Mouse (Mus musculus) 3134 (cell line): ENCODE results near the gene Psmb2.
A peak's percentile ranks its signal among the peaks of the same experiment; 100 is the strongest.

ENCODE experiments used
- DNase-seq: peaks from one replicate; pipeline ENCODE4 v3.0.0-alpha.2; 2011; ENCODE audit warnings: low spot score; ENCODE audit not compliant: insufficient read length; ENCODE audit errors: extremely low read depth

Psmb2 gene

DNA sequence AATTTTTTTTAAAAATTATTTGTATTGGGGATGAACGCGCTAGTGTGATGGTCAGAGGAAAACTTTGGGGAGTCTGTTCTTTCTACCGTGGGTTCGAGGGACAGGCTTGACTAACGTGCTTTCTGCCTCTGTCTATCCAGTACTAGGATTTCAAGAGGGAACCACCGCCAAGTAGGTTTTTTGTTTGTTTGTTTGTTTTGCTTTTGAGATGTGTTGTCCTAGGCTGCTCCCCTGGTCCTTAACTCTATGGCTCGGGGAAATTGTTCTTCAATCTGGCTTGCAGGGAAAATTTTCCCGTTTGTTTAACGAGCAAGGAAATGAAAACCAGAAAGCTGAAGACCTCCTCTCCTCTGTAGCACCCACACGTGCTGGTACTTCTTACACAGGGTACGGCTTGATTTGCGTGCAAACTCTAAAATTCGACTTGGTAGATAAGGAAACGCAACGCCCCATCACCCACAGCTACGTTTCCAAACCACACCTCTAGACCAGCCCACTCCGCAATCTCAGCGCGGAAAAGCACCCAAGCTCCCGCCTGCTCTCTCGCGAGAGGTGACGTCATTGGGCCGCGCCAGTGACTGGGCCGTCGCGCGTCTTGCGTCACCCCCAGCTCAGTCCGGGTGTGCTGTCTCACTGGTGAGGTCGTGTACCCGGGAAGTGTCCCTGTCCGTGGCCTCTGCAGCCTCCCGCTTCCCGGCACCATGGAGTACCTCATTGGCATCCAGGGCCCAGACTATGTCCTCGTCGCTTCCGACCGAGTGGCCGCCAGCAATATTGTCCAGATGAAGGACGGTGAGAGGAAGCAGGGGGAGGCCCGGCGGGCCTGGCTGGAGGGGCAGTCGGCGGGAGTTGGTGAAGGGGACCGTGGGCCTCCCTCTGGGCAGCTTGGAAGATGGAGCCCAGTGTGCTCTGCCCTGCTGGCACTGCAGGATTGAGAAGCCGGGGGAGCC, at the start of gene Psmb2:
Gene Psmb2, plus strand, starts transcription at position 577 of the 950 bp plus-strand sequence.
- DNase-seq: peak; percentile 97

DNA sequence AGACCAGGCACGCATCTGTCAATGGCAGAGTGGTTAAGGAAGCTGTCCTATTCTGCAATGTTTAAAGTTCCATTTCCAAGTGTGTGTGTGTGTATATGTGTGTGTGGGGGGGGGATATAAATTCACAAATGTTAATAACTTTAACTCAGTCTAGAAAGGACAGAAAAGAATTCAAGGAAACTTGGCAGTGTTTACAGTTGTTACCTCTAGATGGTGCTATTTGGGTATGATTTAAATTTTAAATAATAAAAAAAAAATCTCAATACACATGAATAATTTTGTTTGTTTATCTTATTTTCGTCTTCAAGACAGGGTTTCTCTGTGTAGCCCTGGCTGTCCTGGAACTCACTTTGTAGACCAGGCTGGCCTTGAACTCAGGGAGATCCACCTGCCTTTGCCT, 45.5 kb upstream of the Psmb2 start:
- no peak for DNase-seq

DNA sequence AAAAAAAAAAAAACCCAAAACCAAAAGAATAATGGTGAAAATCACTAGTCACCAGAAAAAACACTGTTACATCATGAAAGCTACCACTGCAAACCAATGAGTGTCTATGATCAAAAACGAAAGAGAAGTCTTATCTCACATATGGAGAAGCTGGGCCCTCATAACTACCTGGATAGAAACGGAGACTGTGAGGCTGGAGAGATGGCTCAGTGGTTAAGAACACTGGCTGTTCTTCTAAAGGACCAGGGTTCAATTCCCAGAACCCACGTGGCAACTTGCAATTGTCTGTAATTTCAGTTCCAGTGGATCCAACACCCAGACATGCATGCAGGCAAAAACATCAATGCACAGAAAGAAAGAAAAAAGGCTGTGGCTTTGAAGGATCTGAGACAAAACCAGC, 44.8 kb upstream of the Psmb2 start:
- DNase-seq: no peak

DNA sequence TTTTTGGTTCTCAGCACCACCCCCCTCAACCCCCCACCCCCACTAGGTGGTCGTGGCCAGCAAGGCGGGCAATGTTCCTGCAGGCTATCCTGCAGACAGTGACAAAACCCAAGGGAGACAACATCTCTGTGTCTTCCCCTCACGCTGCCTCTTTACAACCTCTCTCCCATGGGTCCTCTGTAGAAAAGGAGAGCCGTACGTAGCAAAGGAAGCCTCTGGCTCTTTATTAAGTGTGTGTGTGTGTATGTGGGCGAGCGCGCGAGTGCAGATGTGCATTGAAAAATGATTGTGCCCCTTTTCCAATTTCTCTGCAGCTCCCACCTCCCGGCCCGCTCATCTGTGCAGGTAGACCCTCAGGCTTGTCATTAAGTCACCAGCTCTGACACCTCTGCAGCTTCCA, 41.1 kb upstream of the Psmb2 start:
- no peak for DNase-seq

DNA sequence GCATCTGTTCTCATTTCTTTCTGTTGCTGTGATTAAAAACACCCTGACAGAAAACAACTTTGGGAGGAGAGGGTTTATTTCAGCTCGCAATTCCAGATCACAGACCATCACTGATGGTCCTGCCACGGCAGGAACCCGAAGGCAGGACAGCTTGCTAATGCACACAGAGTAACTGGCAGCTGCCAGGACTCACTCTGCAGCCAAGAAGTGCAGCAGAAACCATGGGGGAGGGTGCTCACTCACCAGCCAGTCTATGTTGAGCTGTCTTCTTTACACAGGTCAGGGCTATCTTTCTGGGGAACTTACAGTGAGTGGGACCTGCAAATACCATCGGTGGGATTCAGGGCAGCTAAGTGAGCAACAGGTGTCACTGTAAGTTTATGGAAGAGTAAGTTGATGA, 40.0 kb upstream of the Psmb2 start:
- no peak for DNase-seq

DNA sequence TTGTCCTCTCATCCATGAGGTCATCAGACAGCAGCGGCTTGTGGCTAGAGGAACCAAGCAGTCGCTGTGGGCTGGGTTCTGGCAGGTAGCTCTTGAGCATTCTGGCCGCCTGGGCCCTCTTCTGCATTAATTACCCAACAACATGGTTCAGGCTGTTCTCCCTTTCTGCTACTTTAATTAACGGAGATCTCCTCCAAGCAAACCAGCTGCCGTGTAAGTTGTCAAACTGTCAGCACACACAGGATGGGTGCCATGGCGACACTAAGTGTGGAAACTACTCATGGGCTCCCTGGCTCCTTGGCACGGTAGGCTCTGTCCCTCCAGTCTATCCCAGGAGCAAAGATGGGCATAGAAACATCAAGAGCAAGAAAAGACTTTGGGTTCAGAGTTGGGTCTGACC, 38.1 kb upstream of the Psmb2 start:
- DNase-seq: no peak

DNA sequence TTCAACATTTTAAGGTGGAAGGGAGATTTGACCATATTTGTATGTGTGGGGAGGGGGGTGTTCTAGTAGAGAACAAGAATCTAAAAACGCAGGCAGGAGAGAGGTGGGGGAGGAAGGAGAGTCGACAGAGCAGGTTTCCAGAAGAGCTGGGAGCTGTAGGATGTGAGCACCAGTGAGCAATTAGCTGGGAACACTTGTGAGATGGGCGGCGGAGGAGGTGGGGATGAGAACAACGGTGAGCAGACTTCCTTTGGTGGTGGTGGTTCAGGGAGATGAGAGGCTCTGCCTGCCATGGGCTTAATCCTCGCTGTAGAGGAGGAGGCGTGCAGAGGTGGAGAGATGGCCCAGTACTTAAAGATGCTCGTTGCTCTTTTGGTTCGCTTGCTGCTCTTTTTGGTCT, 35.5 kb upstream of the Psmb2 start:
- no peak for DNase-seq

DNA sequence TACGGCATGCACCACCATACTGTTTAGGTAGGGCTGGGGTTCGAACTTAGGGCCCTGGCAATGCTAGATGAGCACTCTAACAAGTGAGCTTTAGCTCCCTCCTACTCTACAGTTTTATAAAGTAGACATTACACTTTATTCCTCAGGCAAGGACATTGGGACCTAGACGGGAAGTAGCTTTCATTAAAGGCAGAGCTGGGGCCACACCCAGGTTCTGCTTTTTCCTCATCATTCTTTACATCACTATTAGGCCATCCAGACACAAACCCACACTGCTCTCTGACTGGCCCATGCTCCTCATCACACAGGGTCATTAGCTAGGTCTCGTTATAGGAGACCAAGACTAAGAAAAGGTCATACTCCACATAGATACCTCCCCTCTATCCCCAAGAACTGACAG, 33.6 kb upstream of the Psmb2 start:
- DNase-seq: no peak

DNA sequence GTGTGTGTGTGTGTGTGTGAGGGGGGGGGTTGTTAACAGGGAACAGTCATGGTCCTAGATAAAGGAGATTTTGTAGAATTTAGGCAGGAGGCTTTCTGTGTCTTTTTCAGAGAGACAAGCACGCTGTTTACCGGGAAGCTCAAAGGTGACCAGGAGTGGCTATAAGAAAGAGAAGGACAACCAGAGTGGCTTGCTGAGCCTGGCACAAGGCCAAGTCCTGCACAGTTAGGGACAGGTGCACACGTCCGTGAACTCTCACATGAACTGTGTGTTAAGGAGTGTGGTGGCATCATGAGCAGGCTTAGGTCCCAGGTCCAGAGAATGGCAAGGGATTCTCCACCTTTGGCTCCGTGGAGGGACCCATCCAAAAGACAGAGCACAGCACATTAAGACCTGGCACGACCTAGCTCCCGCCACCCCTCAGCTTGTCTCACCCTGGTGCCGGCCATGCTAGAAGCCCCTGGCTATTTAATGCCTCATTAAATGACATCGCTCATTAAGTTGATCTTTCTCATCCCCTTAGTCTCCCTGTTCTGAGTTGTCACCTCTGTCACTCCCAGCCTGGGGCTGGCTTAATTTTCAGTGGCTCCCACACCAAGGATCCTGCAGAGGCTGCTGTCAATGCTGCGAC, 33.0 kb upstream of the Psmb2 start:
- no peak for DNase-seq

DNA sequence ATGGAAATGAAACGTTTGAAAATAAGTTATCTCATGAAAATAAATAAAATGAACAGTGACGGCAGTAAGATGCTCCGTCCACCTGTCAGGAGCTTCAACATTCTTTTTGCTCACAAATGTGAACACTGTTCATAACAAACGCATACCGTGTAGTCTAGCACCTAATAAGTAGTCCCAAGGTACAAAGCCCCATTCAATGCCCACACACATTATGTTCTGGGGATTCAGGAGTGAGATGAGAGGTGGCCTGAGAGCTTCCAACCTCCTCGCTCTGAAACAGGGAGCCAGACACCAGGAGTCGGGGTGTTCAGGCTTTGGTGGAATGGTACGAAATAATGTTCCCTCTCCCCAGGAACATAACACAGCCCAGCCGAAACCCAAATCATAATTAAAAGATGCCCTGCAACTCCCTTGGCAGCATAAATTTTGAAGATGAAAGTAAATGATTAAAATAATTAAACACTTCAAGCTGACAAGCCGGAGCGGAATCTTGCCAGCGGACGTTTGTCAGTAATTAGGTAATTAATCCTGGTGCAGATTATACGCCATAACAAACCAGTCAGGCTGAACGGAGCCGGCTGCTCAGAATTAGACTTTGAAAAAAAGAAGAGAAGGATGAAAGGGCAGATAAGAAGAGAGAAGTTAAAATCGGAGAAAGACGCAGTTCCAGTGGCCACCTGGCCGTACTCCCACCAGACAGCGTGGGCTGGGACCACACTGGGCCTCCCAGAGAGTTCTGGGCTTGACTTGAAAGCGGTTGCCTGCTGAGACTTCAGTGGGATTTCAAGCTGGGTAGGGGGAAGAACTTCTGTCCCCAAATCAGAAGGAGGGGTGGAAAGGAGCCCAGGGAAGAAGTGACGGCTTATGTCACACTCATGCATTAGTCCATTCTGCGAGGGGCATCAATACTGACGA, 29.2 kb upstream of the Psmb2 start:
- DNase-seq: no peak

DNA sequence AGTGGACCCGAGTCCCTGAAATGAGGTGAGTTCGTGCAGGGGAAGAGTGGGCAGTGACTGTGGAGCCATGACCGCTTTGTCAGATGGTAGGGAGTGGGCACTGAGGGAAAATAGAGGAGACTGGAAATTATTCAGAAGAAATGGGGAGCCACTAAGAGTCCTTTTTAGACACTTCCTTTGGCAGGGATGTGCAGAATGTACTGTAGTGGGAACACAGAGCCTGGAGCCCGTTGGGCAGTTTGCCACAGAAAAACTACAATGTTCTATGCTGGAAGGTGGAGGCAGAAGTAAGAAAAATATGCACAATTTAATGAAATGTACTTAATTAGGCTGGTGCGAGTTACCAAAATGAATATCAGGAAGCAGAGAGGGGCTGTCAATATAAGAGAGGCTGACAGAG, 24.3 kb upstream of the Psmb2 start:
- DNase-seq: no peak

DNA sequence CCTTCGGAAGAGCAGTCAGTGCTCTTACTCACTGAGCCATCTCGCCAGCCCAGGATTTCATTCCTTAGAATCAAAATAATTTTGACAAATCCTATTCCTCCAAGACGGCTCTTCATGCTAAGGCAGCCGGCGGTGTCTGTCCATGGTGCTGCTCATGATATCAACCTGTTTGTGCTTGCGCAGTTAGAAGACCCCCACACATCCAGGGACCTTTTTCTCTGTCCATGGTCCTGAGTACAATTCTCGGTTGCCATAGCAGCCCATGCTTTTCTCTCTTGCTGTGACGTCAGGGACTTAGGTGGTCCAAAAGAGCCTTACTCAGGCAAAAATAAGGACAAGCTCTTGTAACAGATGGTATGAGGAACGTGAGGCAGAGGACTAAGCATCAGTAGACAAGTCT, 22.1 kb upstream of the Psmb2 start:
- no peak for DNase-seq

DNA sequence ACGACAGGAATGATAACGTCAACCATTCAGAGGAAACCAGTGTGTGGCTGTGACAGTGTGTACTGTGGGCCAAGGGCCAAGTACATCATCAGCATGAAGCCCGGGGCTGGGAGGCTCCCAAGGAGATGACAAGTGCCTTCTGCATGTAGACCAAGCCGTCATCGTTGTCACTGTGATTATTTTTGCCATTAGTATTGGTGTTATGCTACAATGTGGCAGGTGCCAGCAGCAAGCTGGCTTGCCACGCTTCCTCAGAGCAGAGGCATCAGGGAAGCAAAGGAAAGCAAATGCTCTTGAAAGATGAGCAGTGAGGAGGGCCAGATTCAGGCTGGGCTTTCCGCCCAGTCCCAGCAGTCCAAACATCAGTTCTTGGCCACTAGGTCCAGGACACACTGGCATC, 16.2 kb upstream of the Psmb2 start:
- DNase-seq: no peak

DNA sequence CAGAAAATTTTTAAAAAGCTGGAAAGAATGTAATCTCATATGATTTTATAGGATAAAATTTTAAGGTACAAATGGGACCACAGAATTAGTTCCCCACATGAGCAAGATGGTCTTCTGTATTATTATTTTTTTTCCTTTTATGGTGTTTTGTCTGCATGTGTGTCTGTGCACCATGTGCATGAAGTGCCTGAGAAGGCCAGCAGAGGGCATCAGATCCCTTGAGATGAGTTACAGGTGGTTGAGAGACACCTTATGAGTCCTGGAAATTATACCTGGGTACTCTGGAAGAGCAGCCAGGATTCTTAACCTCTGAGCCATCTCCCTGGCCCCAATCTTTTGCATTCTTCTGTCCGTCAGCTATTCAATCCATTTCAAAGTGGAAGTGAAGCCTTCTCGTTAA, 10.4 kb upstream of the Psmb2 start:
- DNase-seq: no peak

DNA sequence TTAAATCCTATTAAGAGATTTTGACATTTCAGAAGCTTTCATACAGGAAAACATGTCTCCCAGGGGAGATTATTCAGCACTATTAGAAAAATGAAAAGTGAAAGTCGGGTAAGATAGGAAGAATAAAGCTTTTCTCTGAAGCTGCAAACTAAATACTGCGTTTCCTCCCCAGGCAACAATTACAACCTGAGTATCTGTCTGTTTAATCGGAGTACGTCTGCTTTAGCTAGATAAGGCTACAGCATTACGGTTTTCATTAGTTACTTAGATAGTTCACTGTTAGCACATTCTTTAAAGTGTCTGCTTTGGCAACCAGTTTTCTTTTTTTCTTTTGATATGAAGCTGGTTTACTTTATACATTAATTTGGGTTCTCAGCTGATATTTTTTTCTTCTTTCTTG, 4.9 kb downstream of the Psmb2 start:
- no peak for DNase-seq

DNA sequence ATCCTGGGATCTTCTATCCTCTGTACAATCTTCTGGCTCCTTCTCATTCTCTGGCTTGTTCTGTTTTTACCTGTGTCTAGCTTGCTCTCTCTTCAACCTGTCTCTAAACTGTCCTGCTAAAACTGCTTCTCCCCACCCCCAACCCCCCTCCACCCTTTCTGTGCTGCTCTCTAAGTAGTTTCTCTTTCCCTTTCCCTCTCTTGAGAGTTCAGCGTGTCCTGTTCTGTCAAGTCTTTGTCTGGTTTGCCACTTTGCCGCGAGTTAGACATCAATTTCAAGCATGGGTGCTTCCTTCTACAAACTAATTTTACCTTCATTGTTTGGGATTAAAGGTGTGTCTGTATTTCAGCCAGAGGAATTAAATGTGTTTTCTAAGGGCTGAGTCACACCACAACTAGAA, 5.7 kb downstream of the Psmb2 start:
- DNase-seq: no peak

DNA sequence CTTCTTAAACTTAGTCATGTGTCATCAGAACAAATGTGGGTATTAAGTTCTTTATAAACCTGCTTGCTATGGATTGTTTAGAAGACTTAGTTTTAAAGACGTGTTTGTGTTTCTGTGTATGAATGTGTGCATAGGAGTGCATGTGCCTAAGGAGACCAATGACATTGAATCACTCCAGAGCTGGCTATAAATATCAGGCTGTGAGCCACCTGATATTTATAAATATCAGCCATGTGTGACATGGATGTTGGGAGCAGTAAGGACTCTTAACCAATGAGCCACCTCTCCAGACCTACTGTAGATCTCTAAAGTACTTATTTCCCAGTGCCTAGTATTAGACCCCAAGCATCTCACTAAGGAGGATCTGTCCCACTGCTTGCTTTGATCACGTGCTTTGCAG, 12.0 kb downstream of the Psmb2 start:
- no peak for DNase-seq

DNA sequence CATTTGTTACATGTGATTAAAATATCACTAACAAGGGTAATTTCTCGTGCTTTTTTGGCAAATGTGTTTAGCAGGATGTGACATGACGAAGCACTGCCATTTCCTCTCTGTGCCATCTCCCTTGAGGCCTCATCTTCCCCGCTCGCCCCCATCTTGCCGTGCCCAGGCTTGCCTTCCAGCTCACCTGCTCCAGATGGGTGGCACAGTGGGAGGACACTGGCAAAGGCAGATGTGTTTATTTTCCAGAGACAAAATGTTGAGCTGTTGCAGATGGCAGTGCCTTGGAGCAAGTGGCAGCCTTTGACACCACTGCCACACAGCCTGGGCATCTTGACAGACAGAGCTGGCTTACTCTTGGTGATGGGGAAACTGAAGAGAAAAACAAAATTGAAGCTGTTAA, 15.6 kb downstream of the Psmb2 start:
- no peak for DNase-seq

DNA sequence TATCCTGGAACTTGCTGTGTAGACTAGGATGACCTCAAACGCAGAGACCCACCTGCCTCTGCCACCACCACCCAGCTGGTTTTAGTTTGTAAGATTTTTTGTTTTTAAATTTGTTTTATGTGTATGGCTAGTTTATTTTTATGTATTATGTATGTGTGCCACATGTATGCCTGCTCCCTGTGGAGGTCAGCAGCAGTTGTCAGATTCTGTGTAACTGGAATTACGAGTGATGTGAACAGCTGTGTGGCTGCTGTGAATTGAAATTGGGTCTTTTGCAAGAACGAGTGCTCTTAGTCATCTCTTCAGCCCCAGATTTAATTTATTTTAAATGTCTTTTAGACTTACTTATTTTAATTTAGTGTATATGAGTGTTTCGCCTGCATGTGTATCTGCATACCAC, 19.5 kb downstream of the Psmb2 start:
- DNase-seq: no peak

DNA sequence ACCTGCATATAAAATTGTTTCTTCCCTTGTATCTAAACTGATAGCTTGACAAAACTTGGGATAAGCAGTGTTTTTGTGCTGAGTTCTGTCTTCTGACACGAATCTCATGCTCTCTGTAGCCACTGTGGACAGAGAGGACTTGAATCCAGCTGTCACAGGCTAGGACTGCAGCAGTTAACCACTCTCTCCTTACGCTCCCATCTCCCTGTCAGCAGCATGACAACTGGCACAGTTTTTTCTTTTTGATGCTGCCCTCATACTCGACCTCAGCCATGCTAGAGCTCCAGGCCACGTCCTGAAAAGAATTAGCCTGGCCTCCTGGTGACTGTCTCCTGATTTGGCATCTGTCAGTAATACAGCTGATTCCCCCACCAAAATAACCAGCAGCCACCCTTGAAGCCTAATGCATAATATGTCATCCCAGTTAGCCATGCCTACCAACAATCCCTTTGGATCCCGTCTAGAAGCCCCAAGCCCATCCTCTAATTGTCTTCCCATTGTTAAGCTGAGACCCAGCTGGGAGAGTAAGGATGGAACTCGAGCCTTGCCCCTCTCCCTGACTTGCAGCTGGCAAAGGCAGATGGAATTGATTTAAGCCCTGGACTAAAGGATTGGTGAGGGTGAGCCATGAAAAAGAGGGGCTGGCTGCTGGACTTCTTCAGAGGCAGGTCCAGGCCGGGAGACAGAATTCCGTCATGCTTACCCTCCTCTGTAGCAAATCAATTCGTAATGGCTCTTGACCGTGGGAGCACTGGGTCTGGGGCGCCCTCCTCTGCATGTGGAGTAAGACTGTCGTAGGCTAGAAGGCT, 29.4 kb downstream of the Psmb2 start:
- DNase-seq: no peak
